Mouse (Mus musculus) embryonic facial prominence, embryonic 12.5 days (tissue): ENCODE measurements around the gene Shroom1. TPM values are rescaled to one million over a fixed set of nuclear protein-coding genes. Genes with fewer than 3 reads are reported as not detected.

Source experiments
- ATAC-seq: fragments of 200-750 bp; cut with Nextera tagmentation; 2 replicates; pipeline ENCODE4 v1.8.0; 2017; ENCODE audit not compliant: insufficient number of reproducible peaks, insufficient read depth, low FRiP score, low TSS enrichment
- H3K27ac ChIP-seq: fragments of 300-500 bp; sonication (generic); 2 replicates; pipeline ENCODE4 v1.5.1; 2016; ENCODE audit warnings: mild to moderate bottlenecking
- H3K27me3 ChIP-seq: fragments of 300-500 bp; sonication (generic); 2 replicates; pipeline ENCODE4 v1.6.1; 2016; ENCODE audit warnings: mild to moderate bottlenecking, moderate library complexity
- H3K36me3 ChIP-seq: fragments of 300-500 bp; sonication (generic); 2 replicates; pipeline ENCODE4 v1.6.1; 2016; ENCODE audit warnings: mild to moderate bottlenecking
- H3K4me1 ChIP-seq: fragments of 300-500 bp; sonication (generic); 2 replicates; pipeline ENCODE4 v1.6.1; 2016
- H3K4me2 ChIP-seq: fragments of 300-500 bp; sonication (generic); replicated peaks from 2 replicates; pipeline ENCODE4 v1.6.1; 2016; ENCODE audit warnings: mild to moderate bottlenecking, moderate library complexity
- H3K4me3 ChIP-seq: fragments of 300-500 bp; sonication (generic); 2 replicates; pipeline ENCODE4 v1.5.1; 2016; ENCODE audit warnings: mild to moderate bottlenecking
- H3K9ac ChIP-seq: fragments of 300-500 bp; sonication (generic); 2 replicates; pipeline ENCODE4 v1.6.1; 2016; ENCODE audit warnings: mild to moderate bottlenecking, moderate library complexity
- H3K9me3 ChIP-seq: fragments of 300-500 bp; sonication (generic); 2 replicates; pipeline ENCODE4 v1.6.1; 2016; ENCODE audit warnings: mild to moderate bottlenecking, moderate library complexity
- WGBS: fragments of 180-500 bp; shearing (Covaris S2); methylation state at CpG from one replicate; pipeline ENCODE4 v1.1.7; 2016; 5-methylcytosine and 5-hydroxymethylcytosine counted together
- polyA plus RNA-seq: library from polyadenylated mRNA; unstranded; fragments of >200 nt; fragmentation: Nextera tagmentation; extraction: Ambion mirVana; gene quantifications from 2 replicates; pipeline ENCODE4 v1.2.1, GENCODE M21; 2016

The Shroom1 gene
- polyA plus RNA-seq, 1 experiment from 2014 or later: 6.5 TPM

- Histone ChIP-seq H3K4me3 (no peak overlapping the region), H3K4me2 (peak overlapping the region; percentile 48), H3K9me3 (no peaks in the 10 kb centered on the region), H3K27me3 (peaks cover 64% of the 10 kb centered on the region), H3K27ac (no peak overlapping the region), H3K4me1 (peaks cover 17% of the 10 kb centered on the region), H3K9ac (no peak overlapping the region), H3K36me3 (no peaks in the 10 kb centered on the region)
- 16% methylated on average over 16 of the region's 16 CpGs for WGBS
- no peak for ATAC-seq
These were observed 12.4 kb downstream of the Shroom1 start for GRCm38 (mm10) chr11:53469294-53469967.

GRCm38 (mm10) chr11:53469968-53470695 is 13.1 kb downstream of the Shroom1 start, which contains the start of gene Gm9837:
Gene Gm9837, minus strand, starts transcription at chr11:53470479.
- H3K4me2 ChIP-seq: peak within 1 kb of the TSS; percentile 48
- H3K4me1 ChIP-seq: peaks cover 17% of the 10 kb centered on the region
- WGBS: 4% methylated on average over 29 of the region's 29 CpGs
- no peaks in the 10 kb centered on the region for H3K9me3 ChIP-seq
- 0 out of 2 replicates have a peak within 1 kb of the TSS, but pooled peaks have one; percentile 33 for H3K9ac ChIP-seq
- ATAC-seq: peak; percentile 70; the same call in 1 of the 2 replicates
- peak within 1 kb of the TSS; percentile 69 for H3K27ac ChIP-seq
- H3K27me3 ChIP-seq: peaks cover 63% of the 10 kb centered on the region
- no peaks in the 10 kb centered on the region for H3K36me3 ChIP-seq
- 0 out of 2 replicates have a peak within 1 kb of the TSS, but pooled peaks have one; percentile 6 for H3K4me3 ChIP-seq

DNA sequence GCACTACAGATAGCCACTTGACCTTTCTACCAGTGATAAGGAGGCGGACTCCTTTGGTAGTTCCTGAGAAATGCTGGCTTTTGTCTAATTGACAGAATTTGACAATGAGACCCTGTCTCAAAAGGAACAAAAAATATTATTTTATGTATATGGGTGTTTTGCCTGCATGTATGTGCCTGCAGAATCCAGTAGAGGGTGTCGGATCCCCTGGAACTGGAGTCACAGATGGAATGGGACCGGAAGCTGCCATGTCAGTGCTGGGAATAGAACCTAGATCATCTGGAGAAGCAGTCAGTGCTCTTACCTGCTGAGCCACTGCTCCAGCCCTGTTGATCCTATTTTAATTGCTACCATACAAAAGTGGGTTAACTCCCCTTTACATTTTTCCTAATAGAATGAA is 15.7 kb downstream of the Shroom1 start:
- H3K9ac ChIP-seq: no peak overlapping the region
- H3K36me3 ChIP-seq: no peaks in the 10 kb centered on the region
- H3K4me2 ChIP-seq: no peak overlapping the region
- H3K27me3 ChIP-seq: peaks cover 57% of the 10 kb centered on the region
- 75% methylated on average over 3 of the region's 3 CpGs for WGBS
- peaks cover 20% of the 10 kb centered on the region for H3K4me1 ChIP-seq
- H3K9me3 ChIP-seq: no peaks in the 10 kb centered on the region
- no peak for ATAC-seq
- no peak overlapping the region for H3K4me3 ChIP-seq
- no peak overlapping the region for H3K27ac ChIP-seq

- no peak overlapping the region for H3K9ac ChIP-seq
- no peak overlapping the region for H3K27ac ChIP-seq
- ATAC-seq: no peak
- peaks cover 31% of the 10 kb centered on the region for H3K4me1 ChIP-seq
- H3K9me3 ChIP-seq: no peaks in the 10 kb centered on the region
- no peaks in the 10 kb centered on the region for H3K36me3 ChIP-seq
- WGBS: 21% methylated on average over 8 of the region's 8 CpGs
- H3K27me3 ChIP-seq: peaks cover 69% of the 10 kb centered on the region
- no peak overlapping the region for H3K4me3 ChIP-seq
- H3K4me2 ChIP-seq: 0 out of 2 replicates have a peak overlapping the region, but pooled peaks have one; percentile 7
These were observed 18.6 kb downstream of the Shroom1 start for GRCm38 (mm10) chr11:53475620-53476019.

DNA sequence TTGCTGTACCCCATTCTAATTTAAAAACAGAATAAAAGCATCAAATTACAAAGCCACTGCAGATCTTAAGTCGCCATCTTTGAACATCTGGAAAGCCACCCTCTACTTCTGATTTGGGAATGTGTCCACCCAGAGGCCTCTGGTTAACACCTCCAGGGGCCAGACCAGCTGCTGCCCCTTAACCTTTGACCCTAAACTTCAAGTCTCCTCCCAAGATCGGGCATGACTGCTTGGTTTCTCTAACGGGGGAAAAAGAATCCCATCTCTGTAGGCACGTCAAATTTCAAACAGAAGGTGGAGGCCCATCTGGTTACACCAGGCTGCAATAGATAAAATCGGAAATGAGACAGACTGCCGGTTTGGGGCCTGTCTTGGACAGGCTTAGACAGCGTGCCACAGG is 20.8 kb downstream of the Shroom1 start:
- no peak for ATAC-seq
- Histone ChIP-seq H3K27me3 (peaks cover 75% of the 10 kb centered on the region), H3K36me3 (no peaks in the 10 kb centered on the region), H3K9me3 (no peaks in the 10 kb centered on the region), H3K4me2 (no peak overlapping the region), H3K9ac (no peak overlapping the region), H3K4me3 (no peak overlapping the region), H3K4me1 (peaks cover 24% of the 10 kb centered on the region), H3K27ac (no peak overlapping the region)
- 19% methylated on average over 7 of the region's 7 CpGs for WGBS

DNA sequence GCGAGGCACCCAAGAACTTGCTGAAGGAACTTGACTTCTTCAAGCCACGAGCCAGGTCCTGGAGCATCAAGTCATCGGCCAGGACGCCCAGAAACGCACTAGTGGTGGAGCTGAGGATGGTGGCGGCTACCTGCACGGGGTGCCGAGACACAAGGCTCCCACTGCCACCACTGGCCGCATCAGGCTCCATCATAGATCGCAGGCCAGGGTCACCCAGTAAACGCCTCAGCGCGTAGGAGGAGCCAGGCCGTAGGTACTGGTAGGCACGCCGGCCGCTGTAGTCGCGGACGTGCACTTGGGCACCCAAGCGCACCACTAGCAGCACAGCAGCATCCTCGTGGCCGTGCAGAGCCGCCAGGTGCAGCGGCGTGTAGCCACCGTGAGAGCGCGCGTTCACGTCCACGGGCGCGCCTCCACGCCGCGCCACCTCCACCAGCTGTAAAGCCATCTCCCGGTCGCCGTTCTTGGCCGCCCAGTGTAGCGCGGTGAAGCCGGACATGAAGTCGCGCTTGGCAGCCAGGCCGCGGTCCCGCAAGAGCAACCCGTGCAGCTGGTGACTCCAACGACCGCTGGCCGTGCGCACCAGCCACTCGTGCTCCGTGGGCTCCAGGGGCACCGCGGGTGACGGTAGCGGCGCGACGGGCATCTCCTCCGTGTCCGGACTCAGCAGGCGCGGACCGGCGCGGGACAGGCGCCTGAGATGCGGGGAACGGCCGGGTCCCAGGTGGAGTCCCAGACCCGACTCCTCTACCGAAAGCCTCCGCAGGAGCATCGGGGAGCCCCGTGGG is 21.6 kb downstream of the Shroom1 start:
- Histone ChIP-seq H3K4me1 (peaks cover 24% of the 10 kb centered on the region), H3K9me3 (no peaks in the 10 kb centered on the region), H3K27ac (no peak overlapping the region), H3K4me3 (peak overlapping the region; percentile 45), H3K4me2 (peak overlapping the region; percentile 76), H3K27me3 (peaks cover 75% of the 10 kb centered on the region), H3K9ac (peak overlapping the region; percentile 38; the same call in 1 of the 2 replicates), H3K36me3 (no peaks in the 10 kb centered on the region)
- 5% methylated on average over 79 of the region's 79 CpGs for WGBS
- no peak for ATAC-seq

GRCm38 (mm10) chr11:53479171-53479782 is 22.3 kb downstream of the Shroom1 start:
- Histone ChIP-seq H3K9ac (peak overlapping the region; percentile 38; the same call in 1 of the 2 replicates), H3K36me3 (no peaks in the 10 kb centered on the region), H3K27ac (no peak overlapping the region), H3K4me3 (peak overlapping the region; percentile 45), H3K4me2 (peak overlapping the region; percentile 76), H3K27me3 (peaks cover 69% of the 10 kb centered on the region), H3K9me3 (no peaks in the 10 kb centered on the region), H3K4me1 (peaks cover 24% of the 10 kb centered on the region)
- 0 out of 2 replicates have a peak, but pooled peaks have one; percentile 32 for ATAC-seq
- WGBS: under 1% methylated on average over 56 of the region's 62 CpGs

DNA sequence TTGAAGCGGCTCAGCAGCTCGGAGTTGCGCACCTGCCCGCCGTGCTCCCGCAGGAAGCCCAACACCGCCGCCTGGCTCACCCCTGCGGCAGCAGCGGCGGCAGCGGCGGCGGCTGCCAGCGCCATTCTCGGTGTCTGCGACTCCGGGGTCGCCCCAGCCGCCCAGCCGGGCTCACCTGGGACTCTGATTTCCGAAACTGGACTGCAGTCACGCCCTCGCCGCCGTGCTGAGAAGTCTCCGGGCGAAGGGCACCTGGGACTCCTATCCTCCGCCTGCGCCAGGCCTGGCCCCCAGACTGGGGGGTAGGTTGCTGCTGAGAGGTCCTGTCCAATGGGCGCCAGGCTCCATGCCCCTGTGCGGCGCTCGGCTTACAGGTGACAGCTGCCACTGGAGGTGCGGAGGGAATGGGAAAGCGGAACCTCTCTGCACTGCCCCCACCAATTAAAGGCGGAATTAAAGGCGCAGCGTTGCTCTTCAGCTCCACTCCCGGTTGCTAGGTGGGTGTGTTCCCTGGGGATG is 22.8 kb downstream of the Shroom1 start, which contains the start of the genes Gm9945 and Sowaha:
Gm9945 (plus strand) TSS at position 384 of the 519 bp plus-strand sequence.
Sowaha (minus strand) TSS at position 492 of the 519 bp plus-strand sequence.
- ATAC-seq: no peak; the same call in 1 of the 2 replicates
- Histone ChIP-seq H3K27ac (no peak within 1 kb of the TSS), H3K9me3 (no peaks in the 10 kb centered on the region), H3K4me3 (peak within 1 kb of the TSS; percentile 45), H3K27me3 (peaks cover 65% of the 10 kb centered on the region), H3K4me1 (peaks cover 24% of the 10 kb centered on the region), H3K9ac (peak within 1 kb of the TSS; percentile 38; the same call in 1 of the 2 replicates), H3K4me2 (peak within 1 kb of the TSS; percentile 76), H3K36me3 (no peaks in the 10 kb centered on the region)
- 3% methylated on average over 40 of the region's 40 CpGs for WGBS

DNA sequence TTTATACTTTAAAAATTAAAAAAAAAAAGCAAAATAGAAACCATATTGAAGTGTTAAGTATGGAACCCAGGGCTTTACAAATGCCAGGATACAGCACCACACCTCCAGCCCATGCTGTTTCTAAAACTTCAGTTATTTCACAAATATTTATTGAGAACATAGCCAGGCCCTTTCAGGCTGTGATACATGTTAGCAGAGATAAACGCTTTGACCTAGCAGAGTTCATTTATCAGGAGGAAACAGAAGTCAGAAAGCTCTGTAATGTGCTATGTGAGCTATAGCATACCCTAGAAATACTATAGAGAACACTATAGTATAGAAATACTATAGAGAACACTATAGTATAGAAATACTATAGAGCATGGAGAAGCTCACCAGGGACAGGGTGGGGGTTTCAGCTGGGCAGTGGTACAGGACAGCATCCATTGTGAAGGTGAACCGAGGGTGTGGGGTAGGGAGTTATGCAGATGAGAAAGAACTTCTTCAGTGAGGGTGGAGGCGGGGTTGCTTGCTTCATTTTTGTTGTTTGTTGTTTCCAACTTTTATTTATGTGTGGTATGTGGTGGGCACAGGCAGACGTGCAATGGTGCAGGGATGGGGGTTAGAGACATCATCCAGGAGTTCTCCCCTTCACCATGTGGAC is 24.2 kb downstream of the Shroom1 start:
- no peak overlapping the region for H3K27ac ChIP-seq
- no peak overlapping the region for H3K4me3 ChIP-seq
- no peak overlapping the region for H3K9ac ChIP-seq
- ATAC-seq: no peak
- no peaks in the 10 kb centered on the region for H3K9me3 ChIP-seq
- H3K27me3 ChIP-seq: peaks cover 56% of the 10 kb centered on the region
- H3K36me3 ChIP-seq: no peaks in the 10 kb centered on the region
- peaks cover 16% of the 10 kb centered on the region for H3K4me1 ChIP-seq
- H3K4me2 ChIP-seq: no peak overlapping the region
- 71% methylated on average over 4 of the region's 4 CpGs for WGBS

DNA sequence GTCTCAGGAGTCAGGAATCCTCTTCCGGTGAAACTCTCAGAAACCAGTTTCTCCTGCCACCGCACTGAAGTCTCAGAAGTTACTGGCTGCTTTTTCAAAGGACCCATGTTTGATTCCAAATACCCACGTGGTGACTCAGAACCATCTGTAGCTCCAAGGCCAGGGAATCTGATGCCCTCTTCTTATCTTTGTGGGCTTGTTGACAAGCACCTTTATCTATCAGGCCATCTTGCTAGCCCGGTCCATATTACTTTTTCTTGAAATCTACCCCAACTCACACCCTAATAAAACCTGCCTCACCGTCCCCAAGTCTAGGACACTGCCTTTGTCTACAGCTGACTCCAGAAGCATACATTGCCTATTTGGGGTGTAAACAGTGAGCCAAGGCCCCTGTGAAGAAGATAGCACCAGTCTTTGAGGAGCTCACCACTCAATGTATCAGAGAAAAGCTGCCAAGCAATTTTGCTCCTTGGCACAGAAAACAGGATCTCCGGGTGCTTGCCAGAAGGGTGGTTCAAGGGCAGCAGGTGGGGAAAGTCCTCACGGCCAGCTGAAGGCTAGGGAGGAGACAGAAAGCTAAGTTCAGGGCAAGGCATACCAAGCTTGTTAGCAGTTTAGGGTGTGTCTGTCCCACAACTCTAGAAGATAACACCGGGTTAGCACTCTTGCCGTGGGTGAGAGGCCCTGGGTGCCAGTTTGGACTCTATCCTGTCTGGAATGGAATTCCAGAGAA is 26.3 kb downstream of the Shroom1 start:
- Histone ChIP-seq H3K9ac (no peak overlapping the region), H3K4me1 (peaks cover 25% of the 10 kb centered on the region), H3K4me2 (no peak overlapping the region), H3K9me3 (no peaks in the 10 kb centered on the region), H3K4me3 (no peak overlapping the region), H3K27ac (no peak overlapping the region), H3K27me3 (peaks cover 59% of the 10 kb centered on the region), H3K36me3 (no peaks in the 10 kb centered on the region)
- ATAC-seq: no peak
- WGBS: 79% methylated on average over 9 of the region's 9 CpGs
